Mouse (Mus musculus) monocyte, adult 2 months (primary cell): ENCODE measurements around the gene Bcdin3d.

Experiments used
- DNase-seq, 2 experiments: peaks; one replicate each; pipeline ENCODE4 v3.0.0; 2022; ENCODE audit warnings: low spot score in 2 of 2, low read depth in 1 of 2

Bcdin3d gene

GRCm38 (mm10) chr15:99440816-99441457, 33.6 kb downstream of the Bcdin3d start:
- DNase-seq = no peak

DNA sequence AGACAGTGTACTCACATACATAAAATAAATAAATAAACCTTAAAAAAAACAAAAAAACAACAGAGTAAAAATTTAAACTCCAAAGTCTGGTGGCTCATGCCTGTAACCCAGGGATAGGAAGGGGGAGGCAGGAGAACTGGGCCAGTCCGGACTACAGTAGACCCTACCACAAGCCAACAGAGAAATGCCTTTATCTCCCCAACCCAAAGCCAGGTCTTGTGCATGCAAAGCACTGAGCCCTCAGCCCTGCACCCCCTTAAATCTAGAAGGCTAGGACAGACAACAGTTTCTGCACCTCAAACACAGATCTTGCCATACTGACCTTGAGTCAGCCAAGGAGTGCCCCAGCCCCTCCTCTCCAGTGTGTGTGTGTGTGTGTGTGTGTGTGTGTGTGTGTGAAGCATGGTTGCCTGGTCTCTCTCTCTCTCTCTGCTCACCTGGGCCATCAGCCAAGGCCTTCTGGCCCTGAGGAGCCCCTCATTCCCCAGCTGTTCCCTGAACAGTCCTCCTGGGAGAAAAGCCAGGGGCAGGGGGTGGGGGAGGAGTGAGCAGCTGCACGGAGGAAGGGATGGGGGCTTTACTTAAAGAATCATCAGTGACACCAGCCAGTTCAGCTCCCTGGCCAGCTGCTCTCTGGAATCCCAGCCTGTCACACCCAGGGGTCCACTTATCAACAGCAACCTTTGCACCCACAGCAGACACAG, 34.3 kb downstream of the Bcdin3d start:
- DNase-seq = no peak

DNA sequence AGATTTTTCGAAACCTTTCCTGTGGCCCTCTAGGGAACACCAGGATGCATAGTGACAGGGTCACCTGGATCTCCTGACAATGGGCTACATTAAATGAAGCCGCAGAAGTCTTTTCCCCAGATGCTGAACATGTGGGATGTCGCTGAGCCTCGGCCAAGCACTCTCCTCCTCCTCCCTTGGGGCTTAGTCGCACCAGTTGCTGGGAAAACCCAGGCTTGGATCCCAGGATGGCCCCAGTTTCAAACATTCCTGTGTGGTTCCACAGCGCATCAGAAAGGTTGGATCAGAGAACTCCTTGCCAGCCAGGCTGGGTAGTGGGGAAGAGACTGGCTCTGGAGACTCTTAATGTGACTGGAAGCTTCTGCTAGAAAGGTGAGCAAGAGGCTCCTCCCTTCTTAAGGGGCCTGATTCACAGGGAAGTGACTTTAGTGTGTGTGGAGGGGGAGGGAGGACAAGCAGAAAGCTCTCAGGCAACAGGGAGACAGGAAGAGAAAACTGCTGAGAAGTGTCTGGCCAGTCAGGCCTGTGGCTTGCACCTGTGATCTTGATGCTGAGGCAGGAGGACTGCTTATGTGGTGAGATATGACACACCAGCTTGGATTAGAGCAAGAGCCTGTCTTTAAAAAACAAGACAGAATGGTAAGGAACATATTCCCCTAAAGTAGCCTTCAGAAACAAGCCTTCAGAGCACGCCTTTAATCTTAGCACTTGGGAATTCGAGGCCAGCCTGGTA, 35.4 kb downstream of the Bcdin3d start:
- no peak for DNase-seq

DNA sequence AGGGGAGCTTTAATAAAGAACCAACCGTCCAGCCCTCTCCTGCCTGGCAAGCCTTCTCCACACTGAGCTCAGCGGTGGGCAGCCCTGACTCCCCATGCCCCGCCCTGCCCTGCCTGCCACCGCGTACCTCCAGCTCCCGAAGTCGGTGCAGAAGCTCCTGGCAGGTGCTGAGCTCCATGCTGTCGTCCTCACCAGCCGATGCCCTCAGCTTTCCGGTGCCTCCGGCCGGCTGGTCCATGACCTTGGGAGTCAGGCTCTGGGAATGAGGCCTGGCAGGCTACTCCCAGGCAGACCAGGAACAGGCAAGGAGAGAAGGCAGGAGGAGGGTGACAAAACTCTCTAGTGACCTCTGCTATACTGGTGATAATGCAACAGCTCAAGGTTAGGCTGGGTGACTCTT, 40.6 kb downstream of the Bcdin3d start:
- DNase-seq = no peak

DNA sequence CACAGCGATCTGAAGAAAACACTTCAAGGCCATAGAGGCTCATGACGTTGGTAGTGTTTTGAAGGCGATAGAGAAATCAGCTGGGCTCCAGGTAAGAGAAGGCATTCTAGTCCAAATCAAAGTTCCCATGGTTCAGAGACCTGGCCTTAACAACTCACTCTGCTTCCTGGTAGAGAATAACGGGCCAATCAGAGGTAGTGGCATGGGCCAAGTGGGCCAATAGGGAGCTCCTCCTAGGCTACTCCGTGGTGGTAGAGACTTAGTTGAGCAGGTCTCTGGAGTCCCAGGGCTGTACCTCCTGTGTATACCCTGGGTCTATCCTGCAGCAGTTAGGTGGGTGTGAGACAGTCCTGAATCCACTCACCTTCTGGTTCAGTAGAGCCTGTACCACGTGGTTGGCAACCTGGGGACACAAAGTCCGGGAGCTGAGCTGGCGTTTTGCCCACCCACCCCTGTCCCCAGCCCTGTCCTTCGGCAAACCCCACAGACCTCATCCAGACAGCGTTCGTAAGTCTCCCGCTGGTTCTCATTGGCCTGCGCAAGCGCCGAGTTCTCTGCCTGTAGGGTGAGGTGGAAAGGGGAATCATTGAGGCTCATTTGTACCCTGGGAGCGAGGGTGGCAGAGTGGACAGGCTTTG, 41.3 kb downstream of the Bcdin3d start:
- DNase-seq = no peak

- no peak for DNase-seq
Measured at GRCm38 (mm10) chr15:99431967-99432366, 42.6 kb downstream of the Bcdin3d start.

- DNase-seq = no peak
Measured at GRCm38 (mm10) chr15:99431504-99431903, 43.0 kb downstream of the Bcdin3d start.

DNA sequence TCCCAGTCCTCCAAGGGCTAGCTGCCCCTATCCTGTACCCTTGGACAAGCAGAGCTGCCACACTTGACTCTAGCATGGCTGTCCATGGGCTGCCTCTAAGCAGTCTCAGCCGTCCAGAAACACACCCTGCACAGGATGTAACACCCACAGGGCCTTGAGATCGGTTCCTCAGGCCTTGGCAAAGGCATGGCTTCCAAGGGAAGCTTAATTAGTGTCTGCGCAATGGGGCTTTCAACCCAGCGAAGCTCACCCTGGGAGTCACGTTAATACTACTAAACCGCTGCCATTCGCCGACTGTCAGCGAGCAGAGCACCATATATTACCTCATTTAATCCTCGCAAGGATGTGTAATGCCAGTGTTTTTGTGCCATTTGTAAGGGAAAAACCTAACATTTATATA, 43.5 kb downstream of the Bcdin3d start:
- DNase-seq = no peak

DNA sequence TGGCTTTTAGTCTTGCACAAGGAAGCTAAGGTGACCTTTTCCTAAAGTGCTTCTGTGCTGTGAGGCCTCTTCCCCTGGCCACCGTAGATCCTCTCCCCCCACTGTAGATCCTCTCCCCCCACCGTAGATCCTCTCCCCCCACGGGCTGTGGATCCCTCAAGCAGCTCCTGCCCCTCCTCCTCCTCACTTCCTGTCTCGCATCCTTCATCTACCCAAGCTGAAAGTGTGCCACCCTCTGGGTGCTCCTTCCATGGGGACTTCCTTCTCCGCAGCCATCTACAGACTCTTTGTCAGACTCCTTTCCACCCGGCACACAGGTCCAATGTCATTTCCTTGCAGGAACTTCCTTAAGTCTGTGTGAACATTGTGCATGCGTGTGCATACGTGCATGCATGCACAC, 44.1 kb downstream of the Bcdin3d start:
- DNase-seq = no peak

DNA sequence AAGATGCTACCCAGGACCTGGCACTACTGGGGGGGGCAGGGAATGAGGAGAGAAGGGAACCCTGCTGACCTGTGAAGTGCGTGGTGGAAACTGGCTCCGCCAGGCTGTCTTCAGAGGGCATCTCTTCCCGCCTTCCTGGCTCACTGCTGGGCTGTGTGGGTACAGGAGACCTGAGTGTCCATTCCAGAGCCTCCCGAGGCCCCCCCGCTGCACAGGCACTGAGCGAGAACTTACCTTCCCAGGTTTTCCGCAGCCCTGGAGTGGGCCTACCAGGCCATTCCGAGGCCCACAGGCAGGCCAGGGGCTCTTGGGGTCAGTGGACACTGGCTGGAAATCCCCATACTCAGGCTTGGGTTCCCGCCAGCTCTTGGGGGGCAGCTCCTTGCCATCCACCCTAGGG, 50.6 kb downstream of the Bcdin3d start:
- no peak for DNase-seq

DNA sequence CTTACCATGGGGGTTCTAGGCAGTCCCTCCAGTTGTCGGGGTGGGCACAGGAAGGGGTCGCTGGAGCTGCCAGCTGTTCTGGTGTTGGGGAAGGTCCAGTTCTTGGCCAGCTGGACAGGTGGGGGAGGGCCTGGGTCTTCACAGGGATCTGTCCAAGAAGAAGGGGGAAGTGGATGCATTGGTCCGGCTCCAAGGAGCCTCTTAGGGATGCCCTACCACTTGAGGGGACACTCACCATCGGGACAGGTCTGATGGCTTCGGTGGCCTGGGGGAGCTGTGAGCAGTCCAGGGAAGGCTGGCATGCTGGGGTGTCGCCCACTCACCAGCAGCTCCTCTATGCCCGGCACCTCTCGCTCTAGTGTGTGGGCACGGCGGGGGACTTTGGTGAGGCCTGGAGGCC, 51.4 kb downstream of the Bcdin3d start:
- DNase-seq = no peak

DNA sequence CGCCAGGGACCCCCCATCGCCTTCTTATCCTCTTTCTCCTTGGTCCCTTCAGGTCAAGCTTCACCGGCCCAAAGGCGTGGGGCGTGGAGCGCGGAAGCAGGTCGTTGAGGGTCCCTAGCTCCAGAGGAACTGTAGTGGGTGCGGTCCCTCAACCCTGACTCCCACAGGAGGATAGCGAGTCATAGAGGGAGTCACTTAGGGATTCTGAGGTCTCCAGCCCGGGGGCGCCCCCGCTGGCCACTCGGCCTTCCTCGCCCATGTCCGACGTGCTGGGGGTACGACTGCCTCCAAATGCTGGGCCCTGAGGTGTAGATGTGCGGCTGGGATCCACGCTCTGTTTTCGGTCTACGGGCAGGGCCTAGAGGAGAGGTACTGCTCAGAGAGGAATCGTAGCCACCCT, 52.0 kb downstream of the Bcdin3d start:
- DNase-seq = no peak

DNA sequence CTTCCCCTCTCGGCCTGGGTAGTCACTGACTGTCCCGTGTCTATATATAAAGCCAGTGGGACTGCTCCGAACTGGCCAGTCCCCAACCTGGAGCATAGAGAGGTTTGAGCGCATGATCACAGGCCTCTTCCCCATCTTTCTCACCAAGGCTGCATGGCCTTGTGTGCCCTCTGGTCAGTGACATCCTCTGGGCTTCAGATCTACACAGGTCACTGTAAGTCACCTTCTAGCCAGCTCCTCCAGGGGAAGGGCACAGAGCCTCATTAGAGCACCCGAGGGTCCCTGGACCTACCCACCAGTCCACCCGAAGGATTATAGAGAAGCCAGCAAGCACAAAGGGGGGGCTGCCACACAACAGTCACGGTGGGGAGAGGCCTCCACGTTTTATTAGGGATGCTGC, 52.9 kb downstream of the Bcdin3d start:
- no peak for DNase-seq

GRCm38 (mm10) chr15:99421152-99421551, 53.4 kb downstream of the Bcdin3d start:
- no peak for DNase-seq

GRCm38 (mm10) chr15:99420521-99421014, 54.0 kb downstream of the Bcdin3d start:
- DNase-seq = no peak

DNA sequence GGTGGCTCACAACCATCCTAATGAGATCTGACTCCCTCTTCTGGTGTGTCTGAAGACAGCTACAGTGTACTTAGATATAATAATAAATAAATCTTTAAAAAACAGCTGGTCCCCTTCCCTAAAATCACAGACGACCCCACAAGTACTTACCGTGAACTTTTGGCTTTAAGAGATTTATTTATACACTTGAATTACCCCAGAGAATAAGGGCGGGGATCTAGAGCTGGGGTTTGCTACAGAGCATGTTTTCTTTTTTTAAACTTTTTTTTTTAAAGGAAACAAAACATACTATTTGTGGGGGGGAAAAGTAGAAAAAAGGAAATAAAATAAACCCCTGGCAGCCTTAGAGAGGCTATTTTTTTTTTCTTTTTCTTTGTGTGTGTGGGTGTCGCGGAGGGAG, 54.4 kb downstream of the Bcdin3d start:
- DNase-seq = no peak
